Mouse (Mus musculus) ovary, adult 18-20 months (tissue): Measurements from ENCODE around the gene Panx3.

Source experiments
- DNase-seq: peaks from one replicate; pipeline ENCODE4 v3.0.0; 2022; ENCODE audit warnings: low spot score, mixed read lengths

Gene Panx3

DNA sequence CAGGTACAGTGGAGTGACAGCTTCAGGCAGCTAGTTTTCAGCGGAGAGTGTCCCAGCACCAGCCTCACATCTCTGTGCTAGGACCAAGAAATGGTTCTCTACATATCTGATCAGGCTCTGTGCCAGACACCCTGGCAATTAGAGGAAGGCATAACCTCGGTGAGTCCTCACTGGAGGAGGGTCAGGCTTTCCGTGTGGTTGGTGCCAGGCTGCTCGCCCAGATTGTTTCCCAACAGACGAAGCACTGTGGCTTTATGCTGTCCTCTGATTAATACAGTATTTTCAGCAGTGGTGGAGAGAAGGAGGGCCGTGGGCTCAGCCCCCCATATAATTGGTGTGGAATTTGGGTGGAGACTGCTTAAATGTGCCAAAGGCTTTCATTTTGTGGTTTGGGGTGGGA, at the start of gene Panx3:
Gene Panx3 (minus strand): TSS at position 121 of the 400 bp plus-strand sequence.
- no peak for DNase-seq

DNA sequence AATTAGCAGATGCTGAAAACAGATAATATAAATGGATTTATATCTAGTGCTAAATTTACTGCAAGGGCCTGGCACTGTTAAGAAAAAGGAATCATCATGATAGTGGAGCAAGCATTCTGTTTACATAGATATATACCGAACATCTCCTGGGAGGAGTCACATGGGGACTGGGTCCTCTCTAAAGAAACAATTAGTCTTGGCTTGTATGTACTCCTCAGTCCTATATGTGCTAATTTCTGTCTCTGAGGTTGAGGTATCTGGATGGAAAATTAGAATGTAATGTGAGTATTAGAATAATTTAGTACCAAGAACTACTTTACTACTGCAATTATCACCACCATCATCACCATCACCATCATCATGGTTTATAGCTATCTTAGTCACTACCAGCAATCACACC, 47.1 kb upstream of the Panx3 start, which contains the start of gene Olfr160:
Gene Olfr160 (minus strand): TSS at position 101 of the 400 bp plus-strand sequence.
- DNase-seq, result no peak

DNA sequence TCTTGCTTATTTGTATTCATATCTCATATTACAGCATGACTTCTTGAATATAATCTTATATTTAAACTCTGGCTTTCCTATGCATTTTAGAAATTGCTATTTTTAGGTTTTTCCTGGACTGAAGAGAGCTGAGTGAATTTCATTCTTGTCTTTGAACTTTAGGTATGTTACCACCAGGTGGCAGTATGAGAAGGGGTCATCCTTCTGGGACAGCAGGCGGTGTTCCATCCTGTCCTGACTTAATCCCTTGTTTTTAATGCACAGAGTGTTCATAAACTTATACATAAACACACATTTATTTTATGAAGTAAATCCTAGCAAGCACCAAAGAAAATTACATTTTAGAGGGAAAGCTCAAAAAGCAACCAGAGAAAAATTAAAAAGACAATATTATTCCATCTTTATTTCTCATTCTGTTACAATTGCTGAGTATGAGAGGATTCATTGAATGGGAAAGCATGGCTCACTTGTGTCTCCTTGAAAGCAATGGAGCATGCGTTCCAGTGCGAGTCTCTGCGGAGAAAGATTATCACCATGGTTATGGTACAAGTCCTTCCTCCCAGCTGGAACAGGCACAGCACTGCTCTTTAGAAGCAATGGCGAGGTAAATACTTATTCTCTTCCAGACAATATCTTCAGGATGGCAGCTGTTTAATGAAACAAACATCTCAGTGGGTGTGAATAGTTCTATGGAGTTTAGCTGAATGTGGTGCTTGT, 21.1 kb upstream of the Panx3 start:
- DNase-seq, result no peak

DNA sequence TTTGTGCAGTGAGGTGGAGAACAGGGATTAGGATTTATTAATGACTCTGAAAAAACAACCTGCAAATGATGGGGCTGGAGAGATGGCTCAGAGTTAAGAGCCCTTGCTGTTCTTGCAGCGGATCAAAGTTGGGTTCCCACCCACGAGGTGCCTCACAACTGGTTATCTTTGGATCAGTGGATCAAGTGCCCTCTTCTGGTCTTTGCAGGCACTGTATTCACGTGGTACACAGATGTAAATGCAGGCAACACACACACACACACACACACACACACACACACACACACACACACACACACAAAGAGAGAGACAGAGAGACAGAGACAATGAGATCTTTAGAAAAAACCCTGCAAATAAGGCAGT, 18.9 kb upstream of the Panx3 start:
- DNase-seq, result no peak

DNA sequence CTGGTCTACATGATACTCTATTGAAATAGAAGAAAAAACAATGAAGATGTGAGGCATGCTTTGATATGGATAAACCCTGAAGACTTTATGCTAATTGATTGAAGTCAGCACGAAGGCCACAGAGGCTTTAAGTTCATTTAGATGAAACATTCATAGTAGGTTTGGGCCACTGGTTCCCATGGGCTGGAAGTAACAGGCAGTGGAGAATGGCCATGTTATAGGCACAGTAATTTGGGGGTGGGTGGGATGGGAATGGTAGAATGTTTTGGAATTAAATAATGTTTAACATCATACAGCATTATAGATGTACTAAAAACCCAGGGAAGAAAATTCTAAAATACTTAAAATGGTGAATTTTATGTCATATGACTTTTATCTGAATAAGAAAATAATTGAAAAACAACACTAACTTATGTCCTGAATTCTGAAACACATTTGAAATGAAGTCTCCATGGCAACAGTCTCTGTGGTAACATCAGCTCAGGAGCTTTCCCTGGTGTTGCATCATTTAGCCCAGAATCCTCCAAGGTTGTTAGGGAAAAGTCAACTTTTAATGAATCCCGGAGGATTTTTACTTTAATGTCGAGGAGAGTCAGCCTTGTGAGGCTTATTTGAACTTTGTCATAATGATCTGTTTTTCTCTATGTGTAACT, 18.4 kb upstream of the Panx3 start:
- DNase-seq, result no peak

DNA sequence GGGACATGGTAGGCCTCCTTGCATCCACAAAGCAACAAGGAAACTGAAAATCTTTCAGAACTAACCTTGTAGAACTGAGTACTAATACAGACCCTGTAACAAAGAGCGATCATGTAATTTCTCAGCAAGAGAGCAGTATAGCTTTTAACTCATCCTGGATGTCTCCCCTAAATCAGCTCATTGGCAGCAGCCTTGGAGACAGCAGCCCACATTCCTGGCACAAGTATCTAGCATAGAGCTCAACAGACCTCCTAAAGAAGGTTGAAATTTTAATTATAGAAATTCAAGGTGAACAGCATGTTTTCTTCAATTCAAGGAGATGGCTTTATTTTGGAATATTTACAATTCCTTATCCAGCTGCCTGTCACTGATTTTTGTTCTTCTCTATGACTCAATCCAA, 12.1 kb upstream of the Panx3 start:
- no peak for DNase-seq

DNA sequence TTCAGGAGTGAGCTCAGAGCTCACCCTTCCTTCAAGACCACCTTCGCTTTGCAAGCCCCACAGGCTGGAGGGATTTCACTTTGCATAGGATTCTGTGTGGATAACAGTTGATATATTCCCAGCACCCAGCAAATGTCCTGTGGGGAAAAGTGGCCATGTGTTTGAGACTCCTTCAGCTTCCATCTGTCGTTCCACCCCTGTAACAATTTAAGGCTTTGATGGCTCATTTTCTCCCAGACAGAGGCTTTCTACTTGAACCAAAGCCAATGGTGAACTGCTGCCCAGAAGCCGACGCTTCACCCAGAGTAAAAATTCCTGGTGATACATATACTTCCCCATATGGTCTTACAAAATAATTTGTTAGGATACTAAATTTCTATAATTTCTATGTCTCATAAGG, 6.3 kb upstream of the Panx3 start:
- no peak for DNase-seq

DNA sequence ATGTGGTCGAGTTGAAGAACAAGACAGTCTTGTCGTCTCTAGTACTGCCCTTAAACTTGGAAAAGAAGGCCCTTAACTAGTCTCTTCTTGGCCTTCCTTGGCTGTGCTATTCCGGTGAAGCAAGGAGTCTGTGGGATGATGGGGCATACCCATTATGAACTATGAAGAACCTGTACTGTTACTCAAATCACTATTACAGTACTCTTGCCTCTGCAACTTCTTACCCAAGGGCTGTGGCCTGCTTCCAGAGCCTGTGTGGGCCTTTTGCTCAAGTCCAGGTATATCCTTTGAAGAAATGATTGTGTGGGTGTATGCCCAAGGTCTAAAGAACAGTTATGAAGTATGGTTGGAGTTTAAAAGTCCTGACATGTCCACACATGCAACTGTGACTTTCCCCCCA, 1.2 kb upstream of the Panx3 start:
- no peak for DNase-seq

DNA sequence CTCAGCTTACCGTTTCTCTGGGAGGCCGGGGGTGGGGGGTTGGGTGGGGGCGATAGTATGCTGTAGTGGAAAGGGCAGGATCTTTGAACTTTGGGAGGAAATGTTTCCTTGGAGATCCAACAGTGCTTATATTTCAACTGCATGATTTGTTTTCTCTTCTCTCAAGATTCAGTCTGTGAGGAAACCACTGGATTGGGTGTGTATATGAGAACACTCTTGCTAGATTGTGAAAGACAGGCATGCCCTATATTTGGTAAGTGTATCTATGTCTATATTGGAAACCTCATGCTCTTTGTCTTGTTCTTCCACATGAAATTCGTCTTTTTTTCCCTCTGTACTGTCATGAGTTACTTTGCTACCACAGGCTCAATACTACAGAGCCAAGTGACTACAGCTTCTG, 643 bp upstream of the Panx3 start:
- no peak for DNase-seq

DNA sequence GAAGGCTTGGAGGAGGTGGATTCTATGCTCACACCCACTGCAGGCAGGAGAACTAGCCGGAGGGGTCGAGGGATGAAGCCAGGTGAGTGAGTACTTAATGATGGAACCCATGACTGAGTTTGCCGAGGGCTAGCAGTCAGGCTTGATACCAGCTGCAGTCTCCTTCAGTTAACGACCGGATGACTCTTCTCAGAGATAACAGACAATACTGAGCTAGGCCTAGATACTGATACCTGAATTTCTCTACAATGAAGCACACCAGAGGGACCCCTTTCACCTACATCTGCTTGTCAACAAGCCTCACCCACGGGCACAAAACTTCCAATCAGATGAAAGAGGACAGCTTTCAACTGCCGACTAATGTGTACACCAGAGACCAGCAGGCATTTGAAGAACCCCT, 3.0 kb downstream of the Panx3 start:
- DNase-seq, result no peak

DNA sequence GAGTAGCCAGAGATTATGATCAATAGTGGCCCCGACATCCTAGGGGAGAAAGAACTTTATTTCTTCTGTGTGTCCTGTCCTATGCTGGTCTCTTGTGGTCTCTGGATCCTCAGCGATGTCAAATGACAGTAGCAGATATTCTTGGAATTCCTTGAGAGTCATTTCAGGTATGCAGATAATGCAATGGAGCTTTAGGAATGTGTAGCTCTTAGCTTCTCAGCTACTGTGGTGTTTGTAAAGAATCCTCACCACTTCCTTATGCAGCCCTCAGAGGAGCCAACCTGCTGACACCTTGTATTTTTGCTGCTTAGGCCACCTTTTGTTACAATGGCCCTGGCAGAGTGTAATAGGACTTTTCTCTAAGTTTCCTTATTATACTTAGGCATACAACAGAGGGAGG, 4.4 kb downstream of the Panx3 start:
- DNase-seq, result no peak

DNA sequence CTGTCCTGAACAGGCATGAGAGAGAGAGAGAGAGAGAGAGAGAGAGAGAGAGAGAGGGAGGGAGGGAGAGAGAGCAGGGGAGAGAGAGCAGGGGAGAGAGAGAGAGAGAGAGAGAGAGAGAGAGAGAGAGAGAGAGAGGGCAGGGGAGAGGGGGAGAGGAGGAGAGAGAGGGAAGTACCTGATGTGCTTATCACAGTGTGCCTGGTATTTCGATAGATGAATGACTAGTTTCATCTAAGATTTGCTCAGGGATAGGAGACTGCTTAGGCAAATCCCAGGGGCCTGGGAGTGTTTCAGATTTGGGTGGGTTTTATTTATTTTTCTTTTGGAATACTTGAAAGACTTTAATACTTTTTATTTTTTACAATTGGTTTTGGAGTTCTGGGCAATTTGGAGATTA, 5.8 kb downstream of the Panx3 start:
- DNase-seq, result no peak

DNA sequence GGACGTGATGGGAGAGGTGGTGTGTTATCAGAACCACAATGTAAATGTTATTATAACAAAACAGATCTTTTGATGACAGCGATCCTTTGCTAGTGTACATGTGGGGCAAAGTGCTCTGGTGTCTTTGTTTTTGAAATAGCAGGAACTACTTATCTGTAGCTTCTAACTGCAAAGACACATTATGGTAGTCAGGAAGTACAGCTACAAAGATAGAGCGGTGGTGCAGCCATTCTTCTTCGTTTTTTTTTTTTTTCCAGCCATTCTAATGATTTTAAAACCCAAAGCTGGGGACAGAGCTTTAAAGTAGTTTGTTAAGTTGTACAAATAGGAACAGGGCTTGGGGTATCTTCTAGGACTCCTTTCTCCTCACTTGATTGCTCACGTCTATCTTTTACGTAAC, 9.6 kb downstream of the Panx3 start:
- DNase-seq, result no peak

DNA sequence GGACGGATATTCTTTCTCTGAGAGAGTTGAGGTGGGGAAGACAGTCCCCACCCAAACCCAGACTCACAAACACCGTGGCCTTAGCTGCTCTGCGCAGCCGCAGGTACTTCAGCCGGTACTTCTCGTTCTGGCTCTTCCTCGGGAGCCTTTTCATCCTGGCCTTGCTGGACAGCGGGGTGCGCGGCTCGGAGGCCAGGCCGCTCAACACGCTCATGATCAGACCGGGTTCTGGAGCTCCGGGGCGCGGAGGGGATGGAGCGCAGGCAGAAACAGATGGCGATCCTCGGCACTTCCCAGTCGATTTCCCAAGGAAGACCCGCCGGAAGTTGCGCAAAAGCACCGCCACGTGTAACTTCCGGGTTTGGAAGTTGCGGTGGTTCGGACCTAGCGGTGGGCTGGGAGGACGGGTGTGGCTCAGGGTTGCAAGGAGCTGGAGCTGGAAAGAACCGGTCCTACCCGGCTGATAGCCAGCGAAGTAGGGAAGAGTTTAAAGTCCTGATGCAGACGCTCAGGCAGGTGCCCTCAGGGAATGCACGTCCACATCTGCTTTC, 12.0 kb downstream of the Panx3 start, which contains the start of gene Tbrg1:
Gene Tbrg1 (minus strand): TSS at position 382 of the 551 bp plus-strand sequence.
- peak; percentile 74 for DNase-seq

DNA sequence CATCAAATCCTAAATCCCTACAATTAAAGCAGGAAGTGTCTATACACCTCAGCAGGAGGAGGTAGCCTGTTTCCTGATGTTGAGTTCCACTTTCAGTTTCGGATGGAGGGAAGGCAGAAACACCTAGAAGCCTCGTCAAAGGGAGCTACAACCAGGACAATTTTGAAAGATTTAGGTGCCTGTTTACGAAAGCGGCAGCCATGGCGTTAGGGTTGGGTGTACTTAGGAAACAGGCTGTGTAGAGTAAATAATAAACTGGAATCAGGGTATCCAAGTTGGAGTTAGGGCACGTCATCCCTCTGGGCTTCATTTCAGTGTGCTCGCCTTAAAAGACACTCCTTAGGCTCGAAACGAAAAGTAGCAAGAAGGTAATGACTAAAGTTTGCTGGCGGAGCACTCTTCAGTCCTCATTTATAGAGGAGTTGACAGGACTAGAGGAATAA, 12.6 kb downstream of the Panx3 start:
- no peak for DNase-seq

DNA sequence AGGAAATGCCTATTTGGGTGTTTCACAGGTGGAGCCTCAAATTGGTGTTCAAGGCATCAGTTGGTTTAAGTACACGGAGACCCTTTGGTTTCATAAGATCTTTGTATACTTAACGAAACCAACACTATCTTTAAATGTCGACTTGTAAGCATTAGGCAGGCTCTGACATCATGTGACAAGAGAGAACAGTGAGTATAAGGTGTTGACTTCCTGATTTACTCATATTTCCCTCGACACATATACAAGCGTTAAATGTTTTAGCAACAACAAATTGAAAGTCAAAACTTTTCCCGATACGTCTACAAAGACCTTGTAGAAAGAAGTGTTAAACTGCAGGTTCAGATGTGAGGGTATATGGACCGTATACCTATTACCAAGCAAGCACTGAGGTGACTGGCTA, 13.1 kb downstream of the Panx3 start:
- no peak for DNase-seq

DNA sequence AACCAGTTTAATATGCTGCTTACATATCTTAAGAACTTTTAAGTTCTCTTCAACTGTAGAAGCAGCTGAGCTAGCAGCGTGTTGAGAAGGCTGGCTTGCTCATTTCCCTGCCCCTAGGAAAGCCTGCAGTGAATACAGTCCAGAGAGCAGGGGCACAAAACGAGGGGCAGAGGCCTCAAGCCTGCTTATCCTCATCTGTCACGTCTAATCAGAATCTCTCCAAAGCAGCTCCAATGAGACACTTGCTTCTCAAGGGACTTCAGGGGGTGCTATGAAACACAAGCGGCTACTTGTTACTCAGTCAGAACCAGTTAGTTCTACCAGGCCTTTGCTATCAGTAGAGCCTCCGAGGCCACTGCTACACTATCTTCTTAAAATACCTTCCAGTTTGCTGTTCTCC, 15.2 kb downstream of the Panx3 start:
- DNase-seq, result no peak

DNA sequence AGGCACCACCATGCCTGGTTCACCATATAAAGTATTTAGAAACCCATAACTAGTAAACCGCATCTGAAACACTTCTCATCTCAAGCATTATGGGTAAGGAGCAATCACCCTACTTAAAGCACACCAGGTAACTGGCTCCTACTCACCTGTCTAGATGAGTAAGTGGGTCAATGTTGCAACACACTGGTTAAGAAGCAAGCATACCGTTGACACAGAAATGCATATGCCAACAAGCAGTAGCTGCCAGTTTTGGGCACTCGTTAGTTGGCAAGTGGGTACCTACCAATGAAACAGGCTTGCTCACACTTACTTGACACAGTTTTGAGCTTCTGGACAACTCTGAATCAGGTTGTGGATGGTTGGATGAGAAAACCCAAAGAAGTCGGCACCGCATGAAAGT, 18.4 kb downstream of the Panx3 start:
- DNase-seq, result no peak

DNA sequence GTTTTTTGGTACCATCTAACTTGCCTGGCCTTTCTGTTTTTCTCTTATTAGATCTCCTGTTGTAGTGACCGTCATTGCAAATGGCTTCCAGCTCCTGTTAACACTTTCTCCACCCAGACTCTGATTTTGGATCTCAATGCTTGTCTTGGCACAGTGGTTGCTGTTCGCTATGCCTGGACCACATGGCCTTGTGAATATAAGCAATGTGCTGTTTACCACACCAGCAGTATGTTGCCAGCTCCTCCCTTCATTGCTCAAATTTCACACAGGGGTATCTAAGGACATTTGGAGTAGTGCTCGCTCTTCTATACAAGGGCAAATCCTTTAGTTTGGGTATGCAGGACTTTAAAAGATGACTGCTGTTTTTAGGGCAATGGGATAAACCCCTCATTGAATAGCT, 22.8 kb downstream of the Panx3 start:
- DNase-seq, result no peak

DNA sequence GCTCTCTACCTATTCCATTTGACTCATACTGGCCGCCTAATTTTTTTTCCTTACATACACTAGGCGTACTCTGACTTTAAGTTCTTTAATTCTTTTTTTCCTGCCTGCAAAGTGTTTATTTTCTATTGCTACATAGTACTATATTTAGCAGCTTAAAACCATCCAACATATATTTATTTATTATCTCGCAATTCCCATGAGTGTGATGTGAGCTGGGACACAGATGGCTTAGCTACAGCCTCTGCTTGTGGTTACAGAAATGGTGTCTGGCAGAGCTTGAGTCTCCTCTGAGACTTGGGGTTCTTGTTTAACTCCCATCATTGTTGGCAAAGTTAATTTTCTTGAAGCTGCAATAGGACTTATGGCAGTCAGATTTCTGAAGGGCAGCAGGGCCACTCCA, 30.3 kb downstream of the Panx3 start:
- no peak for DNase-seq

DNA sequence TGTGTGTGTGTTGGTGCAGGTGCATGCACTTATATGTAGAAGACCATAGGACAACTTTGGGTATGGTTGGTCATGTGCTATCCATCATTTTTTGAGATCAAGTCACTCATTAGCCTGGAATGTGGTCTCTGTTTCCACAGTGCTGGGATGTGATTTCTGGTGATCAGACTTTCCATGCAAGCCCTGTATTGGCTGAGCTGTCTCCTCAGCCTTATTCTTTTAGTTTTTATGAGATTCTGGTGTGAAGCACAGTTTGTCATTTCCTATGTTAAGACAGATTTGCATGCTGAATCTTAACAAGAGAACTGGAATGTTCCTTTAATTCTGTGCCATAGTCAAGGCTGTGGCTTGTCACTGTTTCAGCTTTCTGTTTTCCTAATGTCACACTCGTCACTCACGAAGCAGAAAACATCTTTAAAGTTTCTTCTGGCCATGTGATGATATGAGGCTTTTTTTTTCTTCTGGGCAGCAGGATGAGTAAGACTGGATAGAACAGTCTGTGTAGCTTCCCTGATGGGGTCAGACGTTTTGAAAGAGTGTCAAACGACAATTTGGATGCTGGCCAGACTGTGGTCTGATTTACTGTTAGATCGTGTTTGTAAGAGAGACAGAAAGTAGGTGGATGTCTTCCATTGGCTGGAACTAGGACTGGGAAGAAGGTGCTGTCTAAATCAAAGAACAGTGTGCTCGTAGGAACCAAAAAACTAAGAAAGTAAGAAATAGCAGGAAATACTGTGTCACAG, 32.1 kb downstream of the Panx3 start:
- no peak for DNase-seq

DNA sequence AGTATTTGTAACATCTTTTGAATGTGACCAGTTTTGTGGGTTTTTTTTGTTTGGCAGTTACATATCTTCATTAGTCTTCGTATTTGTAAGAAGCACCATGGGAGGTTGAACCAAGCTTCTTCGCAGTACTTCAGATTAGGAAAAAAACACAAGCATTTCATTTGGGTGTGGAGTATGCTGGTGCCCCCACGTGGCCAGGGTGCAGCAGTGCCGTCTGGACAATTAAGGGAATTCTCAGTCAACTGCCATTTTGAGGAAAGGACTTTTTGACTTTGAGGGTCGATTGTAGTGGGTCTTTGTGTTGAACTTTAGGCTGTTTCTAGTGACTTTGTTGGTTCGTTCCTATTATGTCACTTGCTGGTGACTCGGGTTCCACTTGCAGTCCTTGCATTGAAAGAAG, 32.7 kb downstream of the Panx3 start:
- DNase-seq, result peak; percentile 10

DNA sequence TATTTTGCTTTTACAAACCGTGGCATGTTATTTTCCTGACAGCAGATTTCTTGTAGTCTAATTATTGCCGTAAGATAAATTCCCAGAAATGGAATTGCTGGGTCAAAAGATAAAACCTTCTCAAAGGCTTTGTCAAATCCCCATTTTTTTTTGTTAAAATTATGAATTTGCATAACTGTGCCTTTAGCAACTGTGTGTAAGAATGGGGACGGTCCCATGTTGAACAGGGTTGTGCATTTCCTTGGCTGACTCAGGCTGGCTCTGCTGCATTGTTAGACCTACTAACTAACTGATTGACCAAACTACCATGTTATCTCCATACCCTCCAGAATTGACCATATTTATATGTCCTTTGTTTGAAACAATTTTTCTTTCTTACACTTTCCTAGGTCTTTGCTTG, 34.8 kb downstream of the Panx3 start:
- DNase-seq, result no peak
